Mouse (Mus musculus): ENCODE results near the gene Top1. TPM values are rescaled to one million over a fixed set of nuclear protein-coding genes. Genes with fewer than 3 reads are reported as not detected.

Top1 gene
- polyA plus RNA-seq, 1 experiment from 2014 or later = 123 TPM

- H3K4me2 ChIP-seq (replicated peaks; ENCODE audit: low read depth, low read length) = peak overlapping the region; percentile 67
- H3K9ac ChIP-seq (ENCODE audit: low read depth, low read length) = no peak overlapping the region; the same call in 1 of the 2 replicates
- H3K36me3 ChIP-seq (ENCODE audit: control insufficient read depth, insufficient read depth, low read length) = no peaks in the 10 kb centered on the region
- H3K9me3 ChIP-seq (ENCODE audit: control insufficient read depth, low read length) = no peaks in the 10 kb centered on the region
- DNase-seq (ENCODE audit: low spot score) (no peak), ATAC-seq (ENCODE audit: low FRiP score) (no peak)
- no peak overlapping the region for H3K27ac ChIP-seq (ENCODE audit: low read depth, low read length)
- H3K4me3 ChIP-seq (ENCODE audit: low read depth, low read length) = peak overlapping the region; percentile 99
- no peaks in the 10 kb centered on the region for H3K27me3 ChIP-seq (ENCODE audit: control insufficient read depth, insufficient read depth, low read length)
- WGBS = 53% methylated on average over 2 of the region's 2 CpGs
- H3K4me1 ChIP-seq (replicated peaks; ENCODE audit: control insufficient read depth, insufficient read depth, low read length) = no peaks in the 10 kb centered on the region
These were observed 2.4 kb downstream of the Top1 start for GRCm38 (mm10) chr2:160648097-160648496.

- peak overlapping the region; percentile 31; the same call in 1 of the 2 replicates for H3K4me2 ChIP-seq (replicated peaks; ENCODE audit: low read depth, low read length)
- H3K4me1 ChIP-seq (replicated peaks; ENCODE audit: control insufficient read depth, insufficient read depth, low read length) = no peaks in the 10 kb centered on the region
- H3K4me3 ChIP-seq (ENCODE audit: low read depth, low read length) = peak overlapping the region; percentile 27; the same call in 1 of the 2 replicates
- H3K27ac ChIP-seq (ENCODE audit: low read depth, low read length) = no peak overlapping the region
- DNase-seq (ENCODE audit: low spot score) (no peak), ATAC-seq (ENCODE audit: low FRiP score) (no peak)
- no peaks in the 10 kb centered on the region for H3K27me3 ChIP-seq (ENCODE audit: control insufficient read depth, insufficient read depth, low read length)
- H3K9ac ChIP-seq (ENCODE audit: low read depth, low read length) = no peak overlapping the region
- H3K9me3 ChIP-seq (ENCODE audit: control insufficient read depth, low read length) = no peaks in the 10 kb centered on the region
- WGBS = 85% methylated on average over 2 of the region's 2 CpGs
- no peaks in the 10 kb centered on the region for H3K36me3 ChIP-seq (ENCODE audit: control insufficient read depth, insufficient read depth, low read length)
These were observed 3.4 kb downstream of the Top1 start for GRCm38 (mm10) chr2:160649072-160649471.

- Histone ChIP-seq H3K4me1 (replicated peaks; ENCODE audit: control insufficient read depth, insufficient read depth, low read length) (no peaks in the 10 kb centered on the region), H3K4me3 (ENCODE audit: low read depth, low read length) (no peak overlapping the region), H3K9ac (ENCODE audit: low read depth, low read length) (no peak overlapping the region), H3K4me2 (replicated peaks; ENCODE audit: low read depth, low read length) (no peak overlapping the region), H3K27ac (ENCODE audit: low read depth, low read length) (no peak overlapping the region), H3K9me3 (ENCODE audit: control insufficient read depth, low read length) (no peaks in the 10 kb centered on the region), H3K36me3 (ENCODE audit: control insufficient read depth, insufficient read depth, low read length) (0 out of 2 replicates have a peak, but pooled peaks cover 2% of the 10 kb centered on the region), H3K27me3 (ENCODE audit: control insufficient read depth, insufficient read depth, low read length) (no peaks in the 10 kb centered on the region)
- ATAC-seq (ENCODE audit: low FRiP score) (no peak), DNase-seq (ENCODE audit: low spot score) (no peak)
- WGBS = 75% methylated on average over 2 of the region's 2 CpGs
These were observed 5.5 kb downstream of the Top1 start for GRCm38 (mm10) chr2:160651165-160651564.

- Histone ChIP-seq H3K9me3 (ENCODE audit: control insufficient read depth, low read length) (no peaks in the 10 kb centered on the region), H3K27me3 (ENCODE audit: control insufficient read depth, insufficient read depth, low read length) (no peaks in the 10 kb centered on the region), H3K9ac (ENCODE audit: low read depth, low read length) (no peak overlapping the region), H3K4me3 (ENCODE audit: low read depth, low read length) (no peak overlapping the region), H3K4me2 (replicated peaks; ENCODE audit: low read depth, low read length) (no peak overlapping the region), H3K4me1 (replicated peaks; ENCODE audit: control insufficient read depth, insufficient read depth, low read length) (no peaks in the 10 kb centered on the region), H3K27ac (ENCODE audit: low read depth, low read length) (no peak overlapping the region), H3K36me3 (ENCODE audit: control insufficient read depth, insufficient read depth, low read length) (0 out of 2 replicates have a peak, but pooled peaks cover 2% of the 10 kb centered on the region)
- 94% methylated on average over 2 of the region's 2 CpGs for WGBS
- DNase-seq (ENCODE audit: low spot score) (no peak), ATAC-seq (ENCODE audit: low FRiP score) (no peak)
These were observed 7.5 kb downstream of the Top1 start for GRCm38 (mm10) chr2:160653218-160653617.

GRCm38 (mm10) chr2:160655561-160655960 lies 9.9 kb downstream of the Top1 start:
- WGBS = 100% methylated on average over 1 of the region's 1 CpGs
- H3K27ac ChIP-seq (ENCODE audit: low read depth, low read length) = no peak overlapping the region
- H3K36me3 ChIP-seq (ENCODE audit: control insufficient read depth, insufficient read depth, low read length) = 0 out of 2 replicates have a peak, but pooled peaks cover 2% of the 10 kb centered on the region
- no peaks in the 10 kb centered on the region for H3K4me1 ChIP-seq (replicated peaks; ENCODE audit: control insufficient read depth, insufficient read depth, low read length)
- no peak overlapping the region for H3K4me2 ChIP-seq (replicated peaks; ENCODE audit: low read depth, low read length)
- H3K9ac ChIP-seq (ENCODE audit: low read depth, low read length) = no peak overlapping the region
- DNase-seq (ENCODE audit: low spot score) = no peak
- H3K9me3 ChIP-seq (ENCODE audit: control insufficient read depth, low read length) = no peaks in the 10 kb centered on the region
- no peaks in the 10 kb centered on the region for H3K27me3 ChIP-seq (ENCODE audit: control insufficient read depth, insufficient read depth, low read length)
- H3K4me3 ChIP-seq (ENCODE audit: low read depth, low read length) = no peak overlapping the region
- no peak for ATAC-seq (ENCODE audit: low FRiP score)

GRCm38 (mm10) chr2:160656234-160656633 lies 10.5 kb downstream of the Top1 start:
- Histone ChIP-seq H3K9ac (ENCODE audit: low read depth, low read length) (no peak overlapping the region), H3K27ac (ENCODE audit: low read depth, low read length) (no peak overlapping the region), H3K4me1 (replicated peaks; ENCODE audit: control insufficient read depth, insufficient read depth, low read length) (no peaks in the 10 kb centered on the region), H3K9me3 (ENCODE audit: control insufficient read depth, low read length) (no peaks in the 10 kb centered on the region), H3K4me2 (replicated peaks; ENCODE audit: low read depth, low read length) (no peak overlapping the region), H3K27me3 (ENCODE audit: control insufficient read depth, insufficient read depth, low read length) (no peaks in the 10 kb centered on the region), H3K4me3 (ENCODE audit: low read depth, low read length) (no peak overlapping the region), H3K36me3 (ENCODE audit: control insufficient read depth, insufficient read depth, low read length) (0 out of 2 replicates have a peak, but pooled peaks cover 2% of the 10 kb centered on the region)
- WGBS = 87% methylated on average over 1 of the region's 1 CpGs
- DNase-seq (ENCODE audit: low spot score) (no peak), ATAC-seq (ENCODE audit: low FRiP score) (no peak)

- H3K36me3 ChIP-seq (ENCODE audit: control insufficient read depth, insufficient read depth, low read length) = 0 out of 2 replicates have a peak, but pooled peaks cover 2% of the 10 kb centered on the region
- DNase-seq (ENCODE audit: low spot score) (no peak), ATAC-seq (ENCODE audit: low FRiP score) (no peak)
- no peak overlapping the region for H3K4me3 ChIP-seq (ENCODE audit: low read depth, low read length)
- H3K4me1 ChIP-seq (replicated peaks; ENCODE audit: control insufficient read depth, insufficient read depth, low read length) = no peaks in the 10 kb centered on the region
- H3K9me3 ChIP-seq (ENCODE audit: control insufficient read depth, low read length) = no peaks in the 10 kb centered on the region
- no peak overlapping the region for H3K4me2 ChIP-seq (replicated peaks; ENCODE audit: low read depth, low read length)
- 93% methylated on average over 13 of the region's 13 CpGs for WGBS
- no peak overlapping the region for H3K9ac ChIP-seq (ENCODE audit: low read depth, low read length)
- H3K27me3 ChIP-seq (ENCODE audit: control insufficient read depth, insufficient read depth, low read length) = no peaks in the 10 kb centered on the region
- H3K27ac ChIP-seq (ENCODE audit: low read depth, low read length) = no peak overlapping the region
These were observed 12.2 kb downstream of the Top1 start for GRCm38 (mm10) chr2:160657801-160658442.

GRCm38 (mm10) chr2:160658811-160659210 lies 13.1 kb downstream of the Top1 start:
- ATAC-seq (ENCODE audit: low FRiP score) (no peak), DNase-seq (ENCODE audit: low spot score) (no peak)
- H3K9ac ChIP-seq (ENCODE audit: low read depth, low read length) = no peak overlapping the region
- H3K4me1 ChIP-seq (replicated peaks; ENCODE audit: control insufficient read depth, insufficient read depth, low read length) = no peaks in the 10 kb centered on the region
- no peaks in the 10 kb centered on the region for H3K27me3 ChIP-seq (ENCODE audit: control insufficient read depth, insufficient read depth, low read length)
- H3K9me3 ChIP-seq (ENCODE audit: control insufficient read depth, low read length) = no peaks in the 10 kb centered on the region
- H3K4me2 ChIP-seq (replicated peaks; ENCODE audit: low read depth, low read length) = no peak overlapping the region
- no peak overlapping the region for H3K4me3 ChIP-seq (ENCODE audit: low read depth, low read length)
- no peak overlapping the region for H3K27ac ChIP-seq (ENCODE audit: low read depth, low read length)
- 0 out of 2 replicates have a peak, but pooled peaks cover 2% of the 10 kb centered on the region for H3K36me3 ChIP-seq (ENCODE audit: control insufficient read depth, insufficient read depth, low read length)

GRCm38 (mm10) chr2:160664421-160664820 lies 18.7 kb downstream of the Top1 start:
- Histone ChIP-seq H3K4me1 (replicated peaks; ENCODE audit: control insufficient read depth, insufficient read depth, low read length) (no peaks in the 10 kb centered on the region), H3K9ac (ENCODE audit: low read depth, low read length) (no peak overlapping the region), H3K27me3 (ENCODE audit: control insufficient read depth, insufficient read depth, low read length) (no peaks in the 10 kb centered on the region), H3K4me3 (ENCODE audit: low read depth, low read length) (no peak overlapping the region), H3K36me3 (ENCODE audit: control insufficient read depth, insufficient read depth, low read length) (no peaks in the 10 kb centered on the region), H3K9me3 (ENCODE audit: control insufficient read depth, low read length) (no peaks in the 10 kb centered on the region), H3K27ac (ENCODE audit: low read depth, low read length) (no peak overlapping the region), H3K4me2 (replicated peaks; ENCODE audit: low read depth, low read length) (no peak overlapping the region)
- DNase-seq (ENCODE audit: low spot score) (no peak), ATAC-seq (ENCODE audit: low FRiP score) (no peak)

Measured in hindbrain, embryonic 11.5 days (tissue).